Mouse (Mus musculus) stomach, embryonic 16.5 days (tissue): ENCODE measurements around the gene Gp9. TPM values are rescaled to one million over a fixed set of nuclear protein-coding genes. Genes with fewer than 3 reads are reported as not detected.

Source experiments
- ATAC-seq: fragments of 200-750 bp; cut with Nextera tagmentation; 2 replicates; pipeline ENCODE4 v1.8.0; 2017; ENCODE audit warnings: moderate number of reproducible peaks, moderate TSS enrichment; ENCODE audit not compliant: insufficient read depth, low FRiP score
- H3K27ac ChIP-seq: fragments of 300-500 bp; sonication (generic); 2 replicates; pipeline ENCODE4 v1.5.1; 2014; ENCODE audit warnings: low read length
- H3K27me3 ChIP-seq: fragments of 300-500 bp; sonication (generic); 2 replicates; pipeline ENCODE4 v1.6.1; 2014; ENCODE audit warnings: low read length, control low read depth, mixed read lengths; ENCODE audit not compliant: control insufficient read depth, insufficient read depth
- H3K36me3 ChIP-seq: fragments of 300-500 bp; sonication (generic); 2 replicates; pipeline ENCODE4 v1.6.1; 2014; ENCODE audit warnings: low read length; ENCODE audit not compliant: control insufficient read depth, insufficient read depth
- H3K4me1 ChIP-seq: fragments of 300-500 bp; sonication (generic); 2 replicates; pipeline ENCODE4 v1.6.1; 2014; ENCODE audit warnings: low read length, control low read depth, mixed read lengths; ENCODE audit not compliant: control insufficient read depth, insufficient read depth
- H3K4me2 ChIP-seq: fragments of 300-500 bp; sonication (generic); 2 replicates; pipeline ENCODE4 v1.6.1; 2014; ENCODE audit warnings: low read depth, low read length, mixed read lengths
- H3K4me3 ChIP-seq: fragments of 300-500 bp; sonication (generic); replicated peaks from 2 replicates; pipeline ENCODE4 v1.5.1; 2014; ENCODE audit warnings: mild to moderate bottlenecking, low read length
- H3K9ac ChIP-seq: fragments of 300-500 bp; sonication (generic); 2 replicates; pipeline ENCODE4 v1.6.1; 2014; ENCODE audit warnings: low read length
- H3K9me3 ChIP-seq: fragments of 300-500 bp; sonication (generic); replicated peaks from 2 replicates; pipeline ENCODE4 v1.6.1; 2016; ENCODE audit warnings: low read length, control low read depth; ENCODE audit not compliant: control insufficient read depth
- WGBS: fragments of 180-500 bp; shearing (Covaris S2); extraction: QIAGEN DNeasy Blood & Tissue Kit; methylation state at CpG from one replicate; pipeline ENCODE4 v1.1.7; 2014; 5-methylcytosine and 5-hydroxymethylcytosine counted together
- polyA plus RNA-seq: library from polyadenylated mRNA; unstranded; fragments of >200 nt; fragmentation: Nextera tagmentation; extraction: Ambion mirVana; gene quantifications from 2 replicates; pipeline ENCODE4 v1.2.1, GENCODE M21; 2015

Gene Gp9
- 1.2 and 1.4 TPM in 2 replicates for polyA plus RNA-seq

- ATAC-seq: no peak
Measured at GRCm38 (mm10) chr6:87777842-87778241, at the start of gene Gp9. TSS of gene Gp9 (plus strand) at chr6:87778072.

GRCm38 (mm10) chr6:87728102-87728501 lies 49.8 kb upstream of the Gp9 start:
- no peak for ATAC-seq
- Histone ChIP-seq H3K9ac (no peak overlapping the region), H3K9me3 (no peaks in the 10 kb centered on the region), H3K4me1 (peaks cover 8% of the 10 kb centered on the region), H3K27me3 (peaks cover 38% of the 10 kb centered on the region), H3K4me2 (no peak overlapping the region), H3K27ac (no peak overlapping the region), H3K4me3 (no peak overlapping the region), H3K36me3 (no peaks in the 10 kb centered on the region)
- 54% methylated on average over 3 of the region's 3 CpGs for WGBS

More at GRCm38 (mm10) chr6:87777842-87778241, at the start of gene Gp9:
- 56% methylated on average over 2 of the region's 2 CpGs for WGBS
- Histone ChIP-seq H3K4me3 (no peak within 1 kb of the TSS), H3K9me3 (no peaks in the 10 kb centered on the region), H3K27ac (no peak within 1 kb of the TSS), H3K27me3 (no peaks in the 10 kb centered on the region), H3K9ac (peak within 1 kb of the TSS; percentile 31; the same call in 1 of the 2 replicates), H3K4me1 (no peaks in the 10 kb centered on the region), H3K4me2 (no peak within 1 kb of the TSS), H3K36me3 (no peaks in the 10 kb centered on the region)

GRCm38 (mm10) chr6:87730141-87730540 lies 47.7 kb upstream of the Gp9 start:
- H3K4me3 ChIP-seq: peak overlapping the region; percentile 63
- peak overlapping the region; percentile 90 for H3K4me2 ChIP-seq
- peaks cover 44% of the 10 kb centered on the region for H3K27me3 ChIP-seq
- H3K9me3 ChIP-seq: no peaks in the 10 kb centered on the region
- peaks cover 18% of the 10 kb centered on the region for H3K4me1 ChIP-seq
- ATAC-seq: no peak
- H3K36me3 ChIP-seq: no peaks in the 10 kb centered on the region
- 22% methylated on average over 13 of the region's 13 CpGs for WGBS
- H3K9ac ChIP-seq: peak overlapping the region; percentile 73
- H3K27ac ChIP-seq: peak overlapping the region; percentile 32; the same call in 1 of the 2 replicates

- Histone ChIP-seq H3K4me3 (peak within 1 kb of the TSS; percentile 63), H3K27ac (peak within 1 kb of the TSS; percentile 49; the same call in 1 of the 2 replicates), H3K9ac (peak within 1 kb of the TSS; percentile 73), H3K9me3 (no peaks in the 10 kb centered on the region), H3K4me1 (peaks cover 18% of the 10 kb centered on the region), H3K36me3 (no peaks in the 10 kb centered on the region), H3K27me3 (peaks cover 44% of the 10 kb centered on the region), H3K4me2 (peak within 1 kb of the TSS; percentile 90)
- ATAC-seq: peak; percentile 73
- WGBS: under 1% methylated on average over 90 of the region's 90 CpGs
Measured at GRCm38 (mm10) chr6:87730591-87731462, 47.0 kb upstream of the Gp9 start, which contains the start of gene Efcc1. TSS of gene Efcc1 (plus strand) at chr6:87730869.

- no peak for ATAC-seq
- WGBS: 7% methylated on average over 19 of the region's 19 CpGs
- Histone ChIP-seq H3K36me3 (no peaks in the 10 kb centered on the region), H3K27me3 (peaks cover 44% of the 10 kb centered on the region), H3K4me2 (peak overlapping the region; percentile 90), H3K4me3 (peak overlapping the region; percentile 63), H3K9ac (peak overlapping the region; percentile 73), H3K9me3 (no peaks in the 10 kb centered on the region), H3K27ac (no peak overlapping the region), H3K4me1 (peaks cover 18% of the 10 kb centered on the region)
Measured at GRCm38 (mm10) chr6:87731463-87732095, 46.3 kb upstream of the Gp9 start.

GRCm38 (mm10) chr6:87732151-87733011 lies 45.5 kb upstream of the Gp9 start:
- ATAC-seq: no peak
- Histone ChIP-seq H3K4me2 (peak overlapping the region; percentile 90), H3K27me3 (peaks cover 44% of the 10 kb centered on the region), H3K9ac (peak overlapping the region; percentile 46; the same call in 1 of the 2 replicates), H3K27ac (no peak overlapping the region), H3K4me1 (peaks cover 18% of the 10 kb centered on the region), H3K4me3 (peak overlapping the region; percentile 63), H3K36me3 (no peaks in the 10 kb centered on the region), H3K9me3 (no peaks in the 10 kb centered on the region)
- WGBS: 5% methylated on average over 51 of the region's 53 CpGs

GRCm38 (mm10) chr6:87733131-87733930 lies 44.5 kb upstream of the Gp9 start:
- H3K27ac ChIP-seq: peak overlapping the region; percentile 68
- peak overlapping the region; percentile 63 for H3K4me3 ChIP-seq
- H3K36me3 ChIP-seq: no peaks in the 10 kb centered on the region
- peaks cover 44% of the 10 kb centered on the region for H3K27me3 ChIP-seq
- H3K9ac ChIP-seq: no peak overlapping the region
- peak overlapping the region; percentile 90 for H3K4me2 ChIP-seq
- H3K4me1 ChIP-seq: peaks cover 21% of the 10 kb centered on the region
- peak; percentile 52; the same call in 1 of the 2 replicates for ATAC-seq
- 32% methylated on average over 14 of the region's 14 CpGs for WGBS
- no peaks in the 10 kb centered on the region for H3K9me3 ChIP-seq

GRCm38 (mm10) chr6:87734136-87734535 lies 43.7 kb upstream of the Gp9 start:
- Histone ChIP-seq H3K4me3 (no peak overlapping the region), H3K27me3 (peaks cover 44% of the 10 kb centered on the region), H3K9ac (no peak overlapping the region), H3K36me3 (no peaks in the 10 kb centered on the region), H3K4me1 (peaks cover 21% of the 10 kb centered on the region), H3K27ac (peak overlapping the region; percentile 68), H3K9me3 (no peaks in the 10 kb centered on the region), H3K4me2 (no peak overlapping the region)
- ATAC-seq: 0 out of 2 replicates have a peak, but pooled peaks have one; percentile 23
- WGBS: 23% methylated on average over 5 of the region's 5 CpGs
